Mouse (Mus musculus) lung, embryonic 16.5 days (tissue): ENCODE data around the gene Itpr1. TPM values are rescaled to one million over a fixed set of nuclear protein-coding genes. Genes with fewer than 3 reads are reported as not detected.

Experiments
- ATAC-seq: fragments of 200-750 bp; cut with Nextera tagmentation; 2 replicates; pipeline ENCODE4 v1.8.0; 2017; ENCODE audit warnings: low read depth, mild to moderate bottlenecking, moderate library complexity
- H3K27ac ChIP-seq: fragments of 300-500 bp; sonication (generic); 2 replicates; pipeline ENCODE4 v1.5.1; 2014; ENCODE audit warnings: mild to moderate bottlenecking, control low read depth, low read length
- H3K27me3 ChIP-seq: fragments of 300-500 bp; sonication (generic); 2 replicates; pipeline ENCODE4 v1.6.1; 2014; ENCODE audit warnings: low read depth, low read length, mixed read lengths; ENCODE audit not compliant: control insufficient read depth, insufficient read depth
- H3K36me3 ChIP-seq: fragments of 300-500 bp; sonication (generic); 2 replicates; pipeline ENCODE4 v1.6.1; 2014; ENCODE audit warnings: low read length; ENCODE audit not compliant: control insufficient read depth, insufficient read depth
- H3K4me1 ChIP-seq: fragments of 300-500 bp; sonication (generic); replicated peaks from 2 replicates; pipeline ENCODE4 v1.6.1; 2014; ENCODE audit warnings: low read length, mixed read lengths; ENCODE audit not compliant: control insufficient read depth, insufficient read depth
- H3K4me2 ChIP-seq: fragments of 300-500 bp; sonication (generic); 2 replicates; pipeline ENCODE4 v1.6.1; 2014; ENCODE audit warnings: low read depth, low read length, control low read depth
- H3K4me3 ChIP-seq: fragments of 300-500 bp; sonication (generic); 2 replicates; pipeline ENCODE4 v1.5.1; 2014; ENCODE audit warnings: mild to moderate bottlenecking, low read length, control low read depth
- H3K9ac ChIP-seq: fragments of 300-500 bp; sonication (generic); 2 replicates; pipeline ENCODE4 v1.6.1; 2014; ENCODE audit warnings: low read length, control low read depth
- H3K9me3 ChIP-seq: fragments of 300-500 bp; sonication (generic); 2 replicates; pipeline ENCODE4 v1.6.1; 2016; ENCODE audit warnings: low read length; ENCODE audit not compliant: control insufficient read depth
- WGBS: fragments of 180-500 bp; shearing (Covaris S2); extraction: QIAGEN DNeasy Blood & Tissue Kit; methylation state at CpG from one replicate; pipeline ENCODE4 v1.1.7; 2014; 5-methylcytosine and 5-hydroxymethylcytosine counted together
- polyA plus RNA-seq: library from polyadenylated mRNA; unstranded; fragments of >200 nt; fragmentation: Nextera tagmentation; extraction: Ambion mirVana; gene quantifications from 2 replicates; pipeline ENCODE4 v1.2.1, GENCODE M21; 2015

Gene Itpr1
- polyA plus RNA-seq, 1 experiment from 2014 or later = 13.0 TPM

DNA sequence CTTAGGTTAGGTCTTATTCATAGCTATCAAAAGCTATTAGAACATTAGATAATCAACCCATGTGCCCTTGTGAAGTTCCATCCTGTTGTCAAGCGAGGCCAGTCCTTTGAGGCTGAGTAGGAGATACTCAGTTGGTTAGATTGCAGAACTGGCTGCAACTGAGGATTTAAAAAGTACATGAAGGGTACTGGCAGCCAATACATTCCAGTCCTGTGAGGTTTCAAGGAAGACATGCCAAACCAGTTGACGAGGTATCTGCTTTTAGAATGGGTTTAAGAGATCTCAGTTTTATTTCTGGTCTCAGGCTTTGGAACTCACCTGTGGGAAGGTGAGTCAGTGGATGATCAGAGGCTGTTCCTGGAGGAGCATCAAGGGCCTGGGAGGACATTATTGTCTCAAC, 137.9 kb downstream of the Itpr1 start:
- Histone ChIP-seq H3K9ac (no peak overlapping the region), H3K4me2 (no peak overlapping the region), H3K27ac (no peak overlapping the region), H3K9me3 (no peaks in the 10 kb centered on the region), H3K4me1 (no peaks in the 10 kb centered on the region), H3K36me3 (peaks cover 2% of the 10 kb centered on the region; the same call in 1 of the 2 replicates), H3K27me3 (no peaks in the 10 kb centered on the region), H3K4me3 (no peak overlapping the region)
- WGBS = 88% methylated on average over 2 of the region's 2 CpGs
- ATAC-seq = no peak

DNA sequence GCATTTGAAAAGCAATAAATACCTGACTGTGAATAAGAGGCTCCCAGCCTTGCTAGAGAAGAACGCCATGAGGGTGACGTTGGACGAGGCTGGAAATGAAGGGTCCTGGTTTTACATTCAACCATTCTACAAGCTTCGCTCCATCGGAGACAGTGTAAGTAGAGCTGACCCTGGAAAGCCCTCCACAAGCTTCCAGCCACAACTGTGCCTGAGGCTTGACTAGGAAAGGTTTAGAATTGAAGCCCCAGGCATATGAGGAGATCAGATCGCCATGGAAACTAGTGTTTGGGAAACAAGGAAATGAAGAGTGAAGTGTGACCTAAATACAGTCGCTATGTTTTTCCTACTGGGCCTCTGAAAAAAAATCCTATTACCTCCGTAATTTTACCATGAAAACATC, 139.1 kb downstream of the Itpr1 start:
- no peaks in the 10 kb centered on the region for H3K9me3 ChIP-seq
- no peaks in the 10 kb centered on the region for H3K4me1 ChIP-seq
- no peak overlapping the region for H3K9ac ChIP-seq
- WGBS = 75% methylated on average over 8 of the region's 8 CpGs
- no peak overlapping the region for H3K4me3 ChIP-seq
- H3K27ac ChIP-seq = no peak overlapping the region
- no peak overlapping the region for H3K4me2 ChIP-seq
- ATAC-seq = no peak
- no peaks in the 10 kb centered on the region for H3K27me3 ChIP-seq
- H3K36me3 ChIP-seq = peaks cover 2% of the 10 kb centered on the region; the same call in 1 of the 2 replicates

DNA sequence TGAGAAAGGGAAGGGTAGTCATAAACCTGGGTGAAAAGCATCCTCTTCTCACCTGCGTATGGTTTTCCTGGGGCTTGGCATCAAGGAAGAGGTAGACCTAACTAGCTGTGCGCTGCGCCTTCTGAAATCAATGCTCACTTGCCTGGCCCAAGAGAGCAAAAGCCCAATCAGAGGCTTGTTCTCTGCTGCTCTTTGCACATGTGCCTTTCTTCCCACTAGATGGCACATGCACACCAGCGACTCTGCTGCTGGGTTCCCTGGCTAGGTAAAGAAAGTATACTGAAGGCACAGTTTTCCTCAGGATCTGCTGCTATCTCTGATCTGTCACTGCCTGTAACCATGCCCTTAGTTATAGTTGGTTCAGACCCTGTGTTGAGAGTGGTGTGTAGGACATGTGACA, 154.5 kb downstream of the Itpr1 start:
- Histone ChIP-seq H3K4me1 (no peaks in the 10 kb centered on the region), H3K27me3 (no peaks in the 10 kb centered on the region), H3K9ac (no peak overlapping the region), H3K4me2 (no peak overlapping the region), H3K4me3 (no peak overlapping the region), H3K27ac (no peak overlapping the region), H3K36me3 (no peaks in the 10 kb centered on the region; the same call in 1 of the 2 replicates), H3K9me3 (no peaks in the 10 kb centered on the region)
- no peak for ATAC-seq
- WGBS = 85% methylated on average over 4 of the region's 4 CpGs

DNA sequence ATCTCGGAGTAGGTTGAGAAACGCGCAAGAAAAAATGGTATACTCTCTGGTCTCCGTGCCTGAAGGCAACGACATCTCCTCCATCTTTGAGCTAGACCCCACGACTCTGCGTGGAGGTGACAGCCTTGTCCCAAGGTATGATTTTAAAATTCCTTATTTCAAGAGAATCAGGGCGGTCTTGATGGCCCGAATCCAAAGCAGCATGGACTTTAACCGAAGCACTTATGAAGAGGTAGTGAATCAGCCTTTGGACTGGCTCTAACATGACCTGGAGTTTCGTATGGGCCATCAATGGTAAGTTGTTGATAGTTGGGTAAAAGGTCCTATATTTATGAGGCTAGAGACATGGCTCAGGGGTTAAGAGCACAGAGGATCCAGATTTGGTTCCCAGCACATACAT, 156.1 kb downstream of the Itpr1 start:
- no peak overlapping the region for H3K4me2 ChIP-seq
- 95% methylated on average over 11 of the region's 11 CpGs for WGBS
- no peak overlapping the region for H3K27ac ChIP-seq
- H3K4me1 ChIP-seq = no peaks in the 10 kb centered on the region
- H3K9me3 ChIP-seq = no peaks in the 10 kb centered on the region
- H3K9ac ChIP-seq = no peak overlapping the region
- H3K36me3 ChIP-seq = no peaks in the 10 kb centered on the region; the same call in 1 of the 2 replicates
- no peak for ATAC-seq
- H3K4me3 ChIP-seq = no peak overlapping the region
- H3K27me3 ChIP-seq = no peaks in the 10 kb centered on the region

DNA sequence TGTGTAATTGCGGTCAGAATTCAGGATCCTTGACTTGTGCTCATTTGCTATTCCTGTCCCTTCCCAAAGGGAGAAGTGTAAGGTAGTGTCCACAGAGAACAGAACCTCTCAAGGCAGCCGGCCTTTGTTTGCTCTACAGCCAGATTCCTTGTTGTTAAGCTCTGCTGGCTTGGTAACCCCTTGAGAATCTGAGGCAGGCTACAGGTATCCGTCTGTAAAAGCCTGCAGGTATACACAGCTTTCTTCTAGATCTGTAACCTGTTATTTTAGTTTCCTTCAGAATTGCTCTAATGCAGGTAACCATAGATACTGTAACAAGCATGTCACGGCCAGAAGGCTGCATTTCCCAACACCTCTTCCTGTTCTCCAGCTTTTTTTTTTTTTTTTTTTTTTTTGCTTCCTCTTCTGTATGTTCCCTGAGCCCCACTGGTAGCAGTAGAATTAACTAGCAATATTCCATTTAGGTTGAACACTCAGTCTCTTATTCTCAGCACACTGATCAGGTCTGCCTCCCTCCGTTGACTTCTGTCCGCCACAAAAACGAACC, 158.5 kb downstream of the Itpr1 start:
- Histone ChIP-seq H3K4me1 (no peaks in the 10 kb centered on the region), H3K27me3 (no peaks in the 10 kb centered on the region), H3K27ac (no peak overlapping the region), H3K4me2 (no peak overlapping the region), H3K36me3 (no peaks in the 10 kb centered on the region; the same call in 1 of the 2 replicates), H3K9me3 (no peaks in the 10 kb centered on the region), H3K4me3 (no peak overlapping the region), H3K9ac (no peak overlapping the region)
- WGBS = 73% methylated on average over 7 of the region's 7 CpGs
- peak; percentile 36; the same call in 1 of the 2 replicates for ATAC-seq

DNA sequence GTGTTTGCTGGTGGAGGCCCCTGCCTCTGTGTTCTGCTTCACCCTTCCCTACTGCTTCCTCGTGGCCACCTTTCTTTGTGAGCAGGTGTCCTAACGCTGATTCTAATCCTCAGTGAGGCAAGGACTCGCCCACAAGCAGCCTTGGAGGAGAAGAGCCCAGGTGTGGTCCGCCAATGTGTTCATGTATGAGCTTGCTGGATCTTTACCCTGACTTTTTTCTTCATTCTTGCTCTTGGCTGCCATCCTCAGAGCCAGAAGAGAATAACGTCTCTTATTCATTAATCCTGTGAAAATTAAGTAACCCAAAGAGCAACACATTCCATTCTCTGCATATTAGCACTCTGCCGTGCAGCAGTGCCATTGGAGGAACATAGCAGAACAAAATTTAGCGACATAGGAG, 161.1 kb downstream of the Itpr1 start:
- 69% methylated on average over 7 of the region's 7 CpGs for WGBS
- Histone ChIP-seq H3K27ac (no peak overlapping the region), H3K9me3 (no peaks in the 10 kb centered on the region), H3K4me2 (no peak overlapping the region), H3K27me3 (no peaks in the 10 kb centered on the region), H3K4me3 (no peak overlapping the region), H3K36me3 (0 out of 2 replicates have a peak, but pooled peaks cover 2% of the 10 kb centered on the region), H3K4me1 (no peaks in the 10 kb centered on the region), H3K9ac (no peak overlapping the region)
- no peak for ATAC-seq

DNA sequence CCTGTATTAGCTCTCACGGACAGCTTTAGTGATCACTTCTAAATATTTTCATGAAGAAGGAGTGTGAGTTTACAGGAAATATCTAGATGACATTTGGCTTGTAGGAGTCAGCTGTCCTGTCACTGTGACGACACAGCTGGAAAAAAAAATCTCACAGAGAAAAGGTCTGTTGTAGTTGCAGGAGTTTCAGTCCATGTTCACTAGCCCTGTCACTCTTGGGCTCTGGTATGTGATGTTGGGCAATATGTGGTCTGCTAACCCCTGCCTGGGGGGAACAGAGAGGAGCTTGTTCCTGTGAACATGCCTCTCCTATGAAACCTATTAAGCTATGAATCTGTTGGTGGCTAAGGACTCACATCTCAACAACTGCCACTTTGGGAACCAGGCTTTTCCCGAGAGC, 166.1 kb downstream of the Itpr1 start:
- H3K4me1 ChIP-seq = no peaks in the 10 kb centered on the region
- no peak overlapping the region for H3K4me2 ChIP-seq
- peaks cover 14% of the 10 kb centered on the region for H3K36me3 ChIP-seq
- no peaks in the 10 kb centered on the region for H3K9me3 ChIP-seq
- H3K27ac ChIP-seq = 0 out of 2 replicates have a peak overlapping the region, but pooled peaks have one; percentile 1
- no peak overlapping the region for H3K9ac ChIP-seq
- ATAC-seq = peak; percentile 67; the same call in 1 of the 2 replicates
- WGBS = 51% methylated on average over 3 of the region's 3 CpGs
- no peak overlapping the region for H3K4me3 ChIP-seq
- no peaks in the 10 kb centered on the region for H3K27me3 ChIP-seq

DNA sequence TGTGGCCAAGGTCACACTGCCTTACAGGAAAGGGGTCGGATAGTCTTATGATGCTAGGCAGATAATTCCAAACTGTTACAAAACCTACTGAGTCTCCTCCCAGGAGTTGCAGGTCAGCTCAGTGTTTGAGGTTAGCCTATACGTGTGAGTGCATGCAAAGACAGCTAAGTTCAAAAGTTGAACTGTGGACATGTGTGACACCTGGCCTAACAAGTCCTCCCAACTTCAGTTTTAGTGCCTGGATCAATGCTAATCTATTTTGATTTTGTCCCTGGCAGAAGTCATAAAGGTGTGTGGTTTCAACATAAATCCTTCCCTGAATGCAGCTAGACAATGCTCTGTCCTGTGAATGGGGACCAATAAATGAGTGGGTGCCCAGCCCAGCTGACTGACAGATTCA, 167.3 kb downstream of the Itpr1 start:
- WGBS = 52% methylated on average over 2 of the region's 2 CpGs
- no peak overlapping the region for H3K4me2 ChIP-seq
- no peaks in the 10 kb centered on the region for H3K27me3 ChIP-seq
- no peak overlapping the region for H3K9ac ChIP-seq
- ATAC-seq = no peak
- no peak overlapping the region for H3K4me3 ChIP-seq
- H3K36me3 ChIP-seq = peaks cover 20% of the 10 kb centered on the region
- H3K4me1 ChIP-seq = no peaks in the 10 kb centered on the region
- no peak overlapping the region for H3K27ac ChIP-seq
- no peaks in the 10 kb centered on the region for H3K9me3 ChIP-seq

DNA sequence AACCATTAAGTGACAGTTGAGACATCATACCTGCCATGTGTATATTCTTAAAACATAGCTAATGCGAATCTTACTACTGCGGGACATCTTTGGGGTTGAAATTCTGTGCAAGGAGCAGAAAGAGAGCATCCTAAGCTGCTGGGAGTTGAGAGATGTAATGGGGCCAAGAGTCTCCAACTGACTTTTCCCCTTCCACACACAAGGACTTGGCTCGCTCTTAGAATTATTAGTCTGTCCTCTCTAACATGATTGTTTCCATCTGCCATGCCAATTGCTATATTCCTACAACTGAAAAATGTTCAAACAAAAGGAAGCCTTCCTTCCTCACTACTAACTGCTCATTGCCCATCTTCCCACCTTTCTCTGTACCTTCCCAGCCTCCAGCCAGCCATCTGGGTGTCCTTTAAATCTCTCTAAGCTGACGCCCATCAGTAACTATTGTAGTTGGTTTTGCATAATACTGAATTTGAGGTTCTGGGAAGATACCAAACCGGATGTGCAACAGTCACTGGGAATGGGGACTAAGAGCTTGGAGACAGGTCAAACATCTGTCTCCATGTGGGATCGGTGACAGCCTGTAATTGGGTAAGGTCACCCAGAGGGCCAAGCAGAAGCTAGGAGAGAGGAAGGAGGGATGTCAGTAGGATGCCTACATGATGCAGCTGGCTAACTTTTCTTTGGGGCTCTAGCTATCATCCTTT, 177.9 kb downstream of the Itpr1 start:
- Histone ChIP-seq H3K4me1 (peaks cover 5% of the 10 kb centered on the region; the same call in 1 of the 2 replicates), H3K9me3 (no peaks in the 10 kb centered on the region), H3K27me3 (no peaks in the 10 kb centered on the region), H3K27ac (0 out of 2 replicates have a peak overlapping the region, but pooled peaks have one; percentile 17), H3K4me2 (no peak overlapping the region), H3K36me3 (peaks cover 21% of the 10 kb centered on the region), H3K4me3 (no peak overlapping the region), H3K9ac (no peak overlapping the region)
- WGBS = 55% methylated on average over 6 of the region's 6 CpGs
- peak; percentile 75 for ATAC-seq
